Mouse (Mus musculus): ENCODE measurements around the gene Cpn2.

- TF ChIP-seq CTCF (IDR thresholded peaks at IDR 0.05; ENCODE audit: borderline replicate concordance, control insufficient read depth, extremely low read depth, insufficient read depth, low read length, poor library complexity) (no peak), POLR2A (IDR thresholded peaks at IDR 0.05; ENCODE audit: control insufficient read depth, extremely low read depth, insufficient read depth, low read length, poor library complexity) (no peak)
These were observed 8.4 kb upstream of the Cpn2 start for GRCm38 (mm10) chr16:30275558-30276340.
